Mouse (Mus musculus) stomach, embryonic 16.5 days (tissue): ENCODE results near the gene Slc23a3. TPM values are rescaled to one million over a fixed set of nuclear protein-coding genes. Genes with fewer than 3 reads are reported as not detected.
A peak's percentile ranks its signal among the peaks of the same experiment; 100 is the strongest.

Experiments
- ATAC-seq: fragments of 200-750 bp; cut with Nextera tagmentation; 2 replicates; pipeline ENCODE4 v1.8.0; 2017; ENCODE audit warnings: moderate number of reproducible peaks, moderate TSS enrichment; ENCODE audit not compliant: insufficient read depth, low FRiP score
- H3K27ac ChIP-seq: fragments of 300-500 bp; sonication (generic); 2 replicates; pipeline ENCODE4 v1.5.1; 2014; ENCODE audit warnings: low read length
- H3K27me3 ChIP-seq: fragments of 300-500 bp; sonication (generic); 2 replicates; pipeline ENCODE4 v1.6.1; 2014; ENCODE audit warnings: low read length, control low read depth, mixed read lengths; ENCODE audit not compliant: control insufficient read depth, insufficient read depth
- H3K36me3 ChIP-seq: fragments of 300-500 bp; sonication (generic); 2 replicates; pipeline ENCODE4 v1.6.1; 2014; ENCODE audit warnings: low read length; ENCODE audit not compliant: control insufficient read depth, insufficient read depth
- H3K4me1 ChIP-seq: fragments of 300-500 bp; sonication (generic); 2 replicates; pipeline ENCODE4 v1.6.1; 2014; ENCODE audit warnings: low read length, control low read depth, mixed read lengths; ENCODE audit not compliant: control insufficient read depth, insufficient read depth
- H3K4me2 ChIP-seq: fragments of 300-500 bp; sonication (generic); 2 replicates; pipeline ENCODE4 v1.6.1; 2014; ENCODE audit warnings: low read depth, low read length, mixed read lengths
- H3K4me3 ChIP-seq: fragments of 300-500 bp; sonication (generic); replicated peaks from 2 replicates; pipeline ENCODE4 v1.5.1; 2014; ENCODE audit warnings: mild to moderate bottlenecking, low read length
- H3K9ac ChIP-seq: fragments of 300-500 bp; sonication (generic); 2 replicates; pipeline ENCODE4 v1.6.1; 2014; ENCODE audit warnings: low read length
- H3K9me3 ChIP-seq: fragments of 300-500 bp; sonication (generic); replicated peaks from 2 replicates; pipeline ENCODE4 v1.6.1; 2016; ENCODE audit warnings: low read length, control low read depth; ENCODE audit not compliant: control insufficient read depth
- WGBS: fragments of 180-500 bp; shearing (Covaris S2); extraction: QIAGEN DNeasy Blood & Tissue Kit; methylation state at CpG from one replicate; pipeline ENCODE4 v1.1.7; 2014; 5-methylcytosine and 5-hydroxymethylcytosine counted together
- polyA plus RNA-seq: library from polyadenylated mRNA; unstranded; fragments of >200 nt; fragmentation: Nextera tagmentation; extraction: Ambion mirVana; gene quantifications from 2 replicates; pipeline ENCODE4 v1.2.1, GENCODE M21; 2015

Gene Slc23a3
- 0.85 and 1.3 TPM in 2 replicates for polyA plus RNA-seq

DNA sequence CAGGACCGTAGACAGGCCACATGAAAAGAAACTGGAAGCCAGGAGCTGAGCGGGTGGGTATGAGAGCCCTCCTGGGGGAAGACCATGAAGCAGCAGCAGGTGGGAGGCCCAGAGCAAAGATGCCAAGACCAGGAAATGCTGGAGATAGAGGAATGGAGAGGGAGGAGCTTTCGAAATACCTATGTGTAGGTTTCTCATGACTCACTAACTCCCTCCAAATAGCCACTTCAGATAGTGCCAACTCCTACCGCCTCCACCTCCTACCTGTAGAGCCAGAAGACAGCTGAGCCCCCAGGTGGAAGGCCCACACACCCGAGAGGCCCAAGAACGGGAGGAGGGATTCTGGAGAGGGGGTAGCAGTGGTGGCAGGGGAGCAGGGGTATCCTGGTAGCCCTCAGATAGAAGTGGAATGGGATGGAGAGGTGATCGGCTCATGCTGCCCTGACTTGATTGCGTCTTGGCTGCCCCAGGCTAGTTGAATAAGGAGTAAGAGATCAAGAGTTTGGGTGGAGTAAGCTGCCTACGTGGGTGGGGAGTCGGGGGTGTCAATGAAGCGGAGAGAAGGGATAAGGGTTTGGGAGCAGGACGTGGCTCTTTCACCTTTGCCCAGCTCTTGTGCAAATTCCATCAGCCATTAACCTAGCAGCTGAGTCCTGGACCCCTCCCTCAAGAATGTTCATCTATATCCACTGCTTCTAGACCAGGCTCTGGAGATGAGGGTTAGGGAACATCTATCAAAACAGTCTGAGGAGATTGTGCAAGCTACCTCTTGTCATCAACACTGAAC is at the start of gene Slc23a3:
Gene Slc23a3, minus strand, starts transcription at position 470 of the 787 bp plus-strand sequence.
- Histone ChIP-seq H3K4me1 (peaks cover 4% of the 10 kb centered on the region; the same call in 1 of the 2 replicates), H3K27me3 (no peaks in the 10 kb centered on the region), H3K27ac (no peak within 1 kb of the TSS), H3K9me3 (no peaks in the 10 kb centered on the region), H3K9ac (no peak within 1 kb of the TSS), H3K4me3 (no peak within 1 kb of the TSS), H3K36me3 (peaks cover 13% of the 10 kb centered on the region; the same call in 1 of the 2 replicates), H3K4me2 (no peak within 1 kb of the TSS)
- ATAC-seq, result no peak
- 49% methylated on average over 12 of the region's 12 CpGs for WGBS

DNA sequence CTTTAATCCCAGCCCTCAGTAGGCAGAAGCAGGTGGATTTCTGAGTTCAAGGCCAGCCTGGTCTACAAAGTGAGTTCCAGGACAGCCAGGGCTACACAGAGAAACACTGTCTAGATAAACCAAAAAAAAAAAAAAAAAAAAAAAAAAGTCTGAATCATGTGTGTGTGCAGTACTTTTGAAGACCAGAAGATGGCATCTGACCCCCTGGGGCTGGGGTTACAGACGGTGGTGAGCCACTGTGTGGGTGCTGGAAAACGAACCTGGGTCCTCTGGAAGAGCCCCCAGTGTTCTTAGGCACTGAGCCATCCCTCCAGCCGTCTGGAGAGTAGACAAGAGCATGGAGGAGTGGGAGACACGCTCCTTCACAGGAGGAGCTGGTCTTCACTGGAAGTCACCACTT is 48.5 kb upstream of the Slc23a3 start:
- Histone ChIP-seq H3K4me1 (peaks cover 13% of the 10 kb centered on the region), H3K27ac (no peak overlapping the region), H3K4me3 (no peak overlapping the region), H3K9ac (no peak overlapping the region), H3K27me3 (no peaks in the 10 kb centered on the region), H3K36me3 (peaks cover 16% of the 10 kb centered on the region), H3K9me3 (0 out of 2 replicates have a peak, but pooled peaks cover 3% of the 10 kb centered on the region), H3K4me2 (no peak overlapping the region)
- no peak for ATAC-seq
- whole genome bisulfite sequencing, result 71% methylated on average over 4 of the region's 4 CpGs

DNA sequence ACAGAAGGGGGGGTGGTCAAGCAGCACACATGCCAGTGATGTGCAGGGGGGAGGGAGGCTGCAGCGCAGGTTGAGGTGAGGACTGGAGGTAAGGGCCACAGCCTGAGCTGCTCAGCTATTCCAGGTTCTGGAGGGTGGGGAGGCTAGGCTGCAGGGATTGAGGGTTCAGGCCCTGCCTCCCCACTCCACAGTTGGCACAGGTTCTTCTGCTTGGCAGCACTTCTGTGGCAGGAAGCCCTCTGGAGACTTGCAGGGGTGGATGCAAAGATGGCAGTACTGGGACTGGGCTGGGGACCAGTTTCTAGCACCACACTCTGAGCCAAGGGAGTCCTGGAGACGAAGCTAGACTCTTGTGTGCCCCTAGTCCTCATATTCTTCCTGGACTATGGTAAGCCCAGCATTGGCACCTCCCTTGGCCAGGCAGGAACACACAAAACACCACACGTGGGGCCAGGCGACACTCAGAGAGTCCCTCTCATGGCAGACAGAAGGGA is 47.7 kb upstream of the Slc23a3 start:
- Histone ChIP-seq H3K4me1 (peaks cover 13% of the 10 kb centered on the region), H3K27ac (no peak overlapping the region), H3K4me2 (no peak overlapping the region), H3K27me3 (no peaks in the 10 kb centered on the region), H3K36me3 (peaks cover 15% of the 10 kb centered on the region), H3K9me3 (0 out of 2 replicates have a peak, but pooled peaks cover 3% of the 10 kb centered on the region), H3K9ac (no peak overlapping the region), H3K4me3 (no peak overlapping the region)
- ATAC-seq, result no peak
- WGBS, result 85% methylated on average over 4 of the region's 4 CpGs

DNA sequence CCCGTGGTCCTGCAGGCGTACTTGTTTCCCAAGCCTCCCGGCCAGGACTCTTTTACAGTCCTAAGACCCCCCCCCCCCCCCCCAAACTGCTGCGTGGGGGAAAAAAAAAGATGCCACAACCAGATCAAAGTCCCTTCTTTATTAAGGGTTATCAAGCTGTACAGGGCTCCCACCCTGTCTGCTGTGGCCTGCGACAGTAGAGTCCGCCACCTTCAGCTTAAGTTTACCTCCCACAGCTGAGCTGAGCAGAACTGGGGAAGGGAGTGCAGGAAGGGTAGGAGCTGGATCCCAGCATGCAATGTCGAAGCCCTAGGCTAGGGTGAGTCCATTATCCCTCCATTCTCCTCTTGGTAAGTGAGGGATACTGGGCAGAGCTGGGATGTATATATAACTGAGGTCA is 47.1 kb upstream of the Slc23a3 start:
- H3K36me3 ChIP-seq, result peaks cover 9% of the 10 kb centered on the region
- 31% methylated on average over 7 of the region's 7 CpGs for WGBS
- H3K9me3 ChIP-seq, result 0 out of 2 replicates have a peak, but pooled peaks cover 3% of the 10 kb centered on the region
- no peak for ATAC-seq
- H3K4me3 ChIP-seq, result peak overlapping the region; percentile 61; the same call in 1 of the 2 replicates
- H3K9ac ChIP-seq, result 0 out of 2 replicates have a peak overlapping the region, but pooled peaks have one; percentile 5
- no peaks in the 10 kb centered on the region for H3K27me3 ChIP-seq
- H3K4me2 ChIP-seq, result peak overlapping the region; percentile 97
- H3K27ac ChIP-seq, result no peak overlapping the region
- peaks cover 13% of the 10 kb centered on the region for H3K4me1 ChIP-seq

DNA sequence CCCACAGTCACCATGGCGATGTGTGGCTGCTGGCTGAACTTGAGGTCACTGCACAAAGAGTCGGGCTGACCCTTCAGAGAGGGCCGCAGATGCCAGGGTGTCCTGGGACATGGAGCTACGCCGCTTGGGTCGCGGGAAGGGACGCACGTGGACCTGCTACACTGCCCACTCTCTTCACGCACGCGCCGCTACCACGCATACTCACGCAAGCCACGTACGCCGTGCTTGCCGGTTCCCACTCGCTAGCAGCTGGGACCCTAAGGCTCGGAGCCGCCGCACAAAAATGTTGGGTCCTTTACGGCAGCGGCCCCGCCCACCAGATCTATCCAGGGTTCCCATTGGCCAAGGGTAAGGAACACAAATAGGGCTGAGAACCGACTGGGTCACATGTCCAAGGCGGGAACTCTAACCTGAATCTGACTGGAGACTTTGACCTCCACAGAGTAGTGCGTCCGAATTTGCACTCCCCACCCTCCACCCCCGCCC is 46.5 kb upstream of the Slc23a3 start, which contains the start of gene Abcb6:
Gene Abcb6, minus strand, starts transcription at position 288 of the 486 bp plus-strand sequence.
- Histone ChIP-seq H3K4me1 (peaks cover 13% of the 10 kb centered on the region), H3K4me2 (peak within 1 kb of the TSS; percentile 97)
- WGBS, result under 1% methylated on average over 31 of the region's 31 CpGs

DNA sequence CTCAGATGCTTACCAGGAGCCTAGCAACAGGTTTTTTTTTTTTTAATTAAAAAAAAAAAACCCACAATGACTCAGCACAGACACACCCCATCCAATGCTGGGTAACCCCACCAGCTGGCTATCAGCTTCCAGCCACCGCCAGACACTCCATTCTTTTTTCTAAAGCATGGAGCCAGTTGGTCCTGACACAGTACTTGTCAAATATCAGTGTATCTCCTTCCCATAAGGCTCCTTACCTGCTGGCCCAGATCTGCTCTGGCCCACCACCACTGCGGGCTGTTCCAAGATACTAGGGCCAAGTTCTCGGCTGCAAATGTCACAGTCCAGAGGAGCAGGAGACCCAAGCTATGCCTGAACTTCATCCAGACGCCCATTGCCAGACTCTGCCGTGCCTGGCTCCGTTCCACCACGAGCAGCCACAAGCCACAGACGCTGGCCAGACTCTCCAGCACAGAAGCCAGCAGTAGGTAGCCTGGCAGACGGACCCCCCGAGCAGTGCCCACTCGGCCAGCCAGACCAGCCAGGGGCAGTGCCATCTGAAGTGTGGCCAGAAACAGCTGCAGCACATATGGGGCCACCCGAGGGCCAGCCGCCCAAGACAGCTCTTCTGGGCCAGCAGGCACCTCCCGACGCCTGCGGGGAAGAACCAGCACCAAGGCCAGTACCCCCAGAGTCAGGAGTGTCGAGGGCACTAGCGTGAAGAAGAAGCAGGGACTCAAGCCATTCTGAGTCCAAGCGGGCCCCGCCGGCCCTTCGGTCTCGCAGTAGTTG is 45.8 kb upstream of the Slc23a3 start:
- WGBS, result 7% methylated on average over 23 of the region's 23 CpGs
- Histone ChIP-seq H3K4me3 (peak overlapping the region; percentile 61), H3K4me1 (peaks cover 13% of the 10 kb centered on the region), H3K27me3 (no peaks in the 10 kb centered on the region), H3K4me2 (peak overlapping the region; percentile 97), H3K27ac (0 out of 2 replicates have a peak overlapping the region, but pooled peaks have one; percentile 43), H3K9ac (peak overlapping the region; percentile 73), H3K36me3 (peaks cover 12% of the 10 kb centered on the region), H3K9me3 (0 out of 2 replicates have a peak, but pooled peaks cover 3% of the 10 kb centered on the region)
- ATAC-seq, result peak; percentile 8; the same call in 1 of the 2 replicates

More for the DNA sequence above, 46.5 kb upstream of the Slc23a3 start, which contains the start of gene Abcb6:
- peak; percentile 91 for ATAC-seq
- peak within 1 kb of the TSS; percentile 61 for H3K4me3 ChIP-seq
- 0 out of 2 replicates have a peak within 1 kb of the TSS, but pooled peaks have one; percentile 43 for H3K27ac ChIP-seq
- H3K9me3 ChIP-seq, result 0 out of 2 replicates have a peak, but pooled peaks cover 3% of the 10 kb centered on the region
- peak within 1 kb of the TSS; percentile 73 for H3K9ac ChIP-seq
- H3K27me3 ChIP-seq, result no peaks in the 10 kb centered on the region
- peaks cover 9% of the 10 kb centered on the region for H3K36me3 ChIP-seq

DNA sequence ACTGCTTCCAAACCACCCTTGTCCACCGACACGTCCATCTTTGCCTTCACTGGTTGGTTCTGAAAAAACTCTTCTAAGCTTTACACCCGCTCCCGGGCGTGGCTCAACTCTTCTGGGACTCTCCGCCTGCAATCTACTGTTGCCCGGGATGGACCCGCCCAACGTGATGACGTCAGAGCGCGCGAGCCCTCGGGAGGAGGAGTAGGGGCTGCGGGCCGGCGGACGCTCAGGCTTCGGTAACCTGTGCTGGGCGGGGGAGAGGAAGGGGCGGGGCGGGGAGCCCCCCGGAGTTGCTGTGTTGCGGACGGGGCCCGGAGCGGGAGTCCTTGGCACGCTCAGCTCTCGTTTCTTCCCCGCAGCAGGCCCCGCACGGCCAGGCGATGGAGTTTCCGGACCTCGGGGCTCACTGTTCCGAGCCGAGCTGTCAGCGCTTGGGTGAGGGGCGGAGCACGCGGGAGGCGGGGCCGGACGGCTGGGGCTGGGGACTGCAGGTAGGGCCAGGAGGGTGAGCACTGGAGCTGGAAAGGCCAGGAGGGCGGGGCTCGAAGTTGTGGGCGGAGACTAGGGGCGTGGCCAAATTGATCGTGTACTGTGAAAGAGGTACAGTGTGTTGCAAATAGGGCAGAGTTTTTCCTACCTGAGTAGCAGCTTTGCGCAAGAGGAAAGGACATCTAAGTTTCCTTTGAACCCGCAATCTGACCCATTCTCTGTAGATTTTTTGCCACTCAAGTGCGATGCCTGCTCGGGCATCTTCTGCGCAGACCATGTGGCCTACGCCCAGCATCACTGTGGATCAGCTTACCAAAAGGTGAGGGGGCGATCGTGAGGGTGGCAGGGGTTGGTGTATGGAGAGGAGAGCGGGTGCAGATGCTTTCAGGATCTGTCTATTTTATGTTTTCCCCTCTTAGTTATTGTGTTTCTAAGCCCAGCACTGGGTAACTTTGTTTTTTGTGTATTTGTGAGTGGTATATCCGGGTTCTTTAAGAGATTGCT is 35.1 kb upstream of the Slc23a3 start, which contains the start of gene Zfand2b:
Gene Zfand2b, plus strand, starts transcription at position 175 of the 993 bp plus-strand sequence.
- peak; percentile 99 for ATAC-seq
- H3K9ac ChIP-seq, result peak within 1 kb of the TSS; percentile 87
- H3K4me1 ChIP-seq, result peaks cover 13% of the 10 kb centered on the region; the same call in 1 of the 2 replicates
- under 1% methylated on average over 57 of the region's 59 CpGs for WGBS
- H3K4me2 ChIP-seq, result peak within 1 kb of the TSS; percentile 92
- no peaks in the 10 kb centered on the region for H3K27me3 ChIP-seq
- H3K4me3 ChIP-seq, result peak within 1 kb of the TSS; percentile 89
- H3K9me3 ChIP-seq, result no peaks in the 10 kb centered on the region
- peaks cover 8% of the 10 kb centered on the region; the same call in 1 of the 2 replicates for H3K36me3 ChIP-seq
- H3K27ac ChIP-seq, result peak within 1 kb of the TSS; percentile 92
